Mouse (Mus musculus): ENCODE measurements around the gene Ccno. TPM values are rescaled to one million over a fixed set of nuclear protein-coding genes. Genes with fewer than 3 reads are reported as not detected.

Gene Ccno
- polyA plus RNA-seq, 1 experiment from 2014 or later, result 0.34 TPM

MicroRNA genes within 50 kb of the gene (microRNA counts, 519-probe panel; counts per million panel counts)
- 2,290 counts per million, percentile 59 among the panel's probes with 10 or more counts for microRNA mmu-miR-449a
- microRNA mmu-miR-449b, result 97.1 counts per million, percentile 29 among the panel's probes with 10 or more counts
- microRNA mmu-miR-449c, result 97.1 counts per million, percentile 29 among the panel's probes with 10 or more counts

Other genes starting within 250 kb of the Ccno start
- 83.2 and 84.5 TPM in 2 replicates for gene Plpp1, start 187.0 kb upstream of the Ccno start, polyA plus RNA-seq (2015; fragmentation: Nextera tagmentation; extraction: Ambion mirVana)
- 54.2 and 60.4 TPM in 2 replicates for gene Mtrex, start 60.4 kb upstream of the Ccno start, polyA plus RNA-seq (2015; fragmentation: Nextera tagmentation; extraction: Ambion mirVana)
- 18.0 and 21.5 TPM in 2 replicates for gene Dhx29, start 60.3 kb upstream of the Ccno start, polyA plus RNA-seq (2015; fragmentation: Nextera tagmentation; extraction: Ambion mirVana)
- 0.09 TPM in 1 of 2 replicates, not detected in the other for gene Mcidas, start 6.0 kb downstream of the Ccno start, polyA plus RNA-seq (2015; fragmentation: Nextera tagmentation; extraction: Ambion mirVana)
- gene Cdc20b, start 47.3 kb downstream of the Ccno start, polyA plus RNA-seq (2015; fragmentation: Nextera tagmentation; extraction: Ambion mirVana), result not detected in 2 replicates
- 106 and 119 TPM in 2 replicates for gene Gpx8, start 58.6 kb downstream of the Ccno start, polyA plus RNA-seq (2015; fragmentation: Nextera tagmentation; extraction: Ambion mirVana)
- 2.4 and 2.7 TPM in 2 replicates for gene Gzma, start 113.2 kb downstream of the Ccno start, polyA plus RNA-seq (2015; fragmentation: Nextera tagmentation; extraction: Ambion mirVana)
- 4.2 and 4.5 TPM in 2 replicates for gene Esm1, start 221.9 kb downstream of the Ccno start, polyA plus RNA-seq (2015; fragmentation: Nextera tagmentation; extraction: Ambion mirVana)
- not detected in 2 replicates for gene Gzmk, start 238.1 kb downstream of the Ccno start, polyA plus RNA-seq (2015; fragmentation: Nextera tagmentation; extraction: Ambion mirVana)